Mouse (Mus musculus) frontal cortex, postnatal 25 days (tissue): ENCODE measurements around the gene Shf.
"Not testable (repeated sequence)": the region's sequence is repeated elsewhere in the genome, so short reads cannot be mapped to it uniquely, and the experiment has no call there.

Experiments used
- DNase-seq, 2 experiments: peaks; one replicate each; pipeline ENCODE4 v3.0.0; 2022; ENCODE audit warnings: low spot score in 2 of 2

The Shf gene

GRCm38 (mm10) chr2:122348531-122349131, 20.3 kb downstream of the Shf start:
- peak; percentile 76 to 81 for DNase-seq

- no peak for DNase-seq
Observed at GRCm38 (mm10) chr2:122347257-122347656, 21.7 kb downstream of the Shf start.

- DNase-seq, result not testable (repeated sequence)
Observed at GRCm38 (mm10) chr2:122346164-122346563, 22.8 kb downstream of the Shf start.

- no peak for DNase-seq
Observed at GRCm38 (mm10) chr2:122345106-122345893, 23.7 kb downstream of the Shf start.

- no peak for DNase-seq
Observed at GRCm38 (mm10) chr2:122337291-122337690, 31.7 kb downstream of the Shf start.

GRCm38 (mm10) chr2:122334170-122334569, 34.8 kb downstream of the Shf start:
- DNase-seq, result no peak

- no peak for DNase-seq
Observed at GRCm38 (mm10) chr2:122332222-122332621, 36.7 kb downstream of the Shf start.

- not testable (repeated sequence) for DNase-seq
Observed at GRCm38 (mm10) chr2:122330317-122330716, 38.6 kb downstream of the Shf start.

GRCm38 (mm10) chr2:122327986-122328385, 41.0 kb downstream of the Shf start:
- no peak for DNase-seq

GRCm38 (mm10) chr2:122325361-122325760, 43.6 kb downstream of the Shf start:
- no peak for DNase-seq

GRCm38 (mm10) chr2:122324586-122324985, 44.4 kb downstream of the Shf start:
- DNase-seq, result no peak

GRCm38 (mm10) chr2:122323960-122324359, 45.0 kb downstream of the Shf start:
- no peak for DNase-seq

- no peak for DNase-seq
Observed at GRCm38 (mm10) chr2:122317384-122317783, 51.6 kb downstream of the Shf start.

- DNase-seq, result no peak
Observed at GRCm38 (mm10) chr2:122315372-122315771, 53.6 kb downstream of the Shf start, which contains the start of gene Duox1. Duox1 (plus strand) TSS chr2:122315672.

- DNase-seq, result no peak
Observed at GRCm38 (mm10) chr2:122313536-122313935, 55.4 kb downstream of the Shf start, which contains the start of gene Duoxa1. Duoxa1 (minus strand) TSS chr2:122313730.

- DNase-seq, result peak; percentile 33 to 35
Observed at GRCm38 (mm10) chr2:122312722-122313417, 56.1 kb downstream of the Shf start.

- DNase-seq, result no peak
Observed at GRCm38 (mm10) chr2:122311561-122311960, 57.4 kb downstream of the Shf start.

- no peak for DNase-seq
Observed at GRCm38 (mm10) chr2:122309647-122310046, 59.3 kb downstream of the Shf start.

GRCm38 (mm10) chr2:122306184-122306583, 62.8 kb downstream of the Shf start:
- no peak for DNase-seq

- DNase-seq, result no peak
Observed at GRCm38 (mm10) chr2:122305097-122305892, 63.7 kb downstream of the Shf start.

GRCm38 (mm10) chr2:122304544-122304943, 64.4 kb downstream of the Shf start:
- no peak for DNase-seq
